Mouse (Mus musculus) CD8-positive naive resting alpha-beta T cell, adult 2 months (primary cell): ENCODE results near the gene Kif16b.

Experiments used
- DNase-seq, 2 experiments: peaks; one replicate each; pipeline ENCODE4 v3.0.0; 2022; ENCODE audit warnings: low read depth in 2 of 2, low spot score in 2 of 2

The Kif16b gene

GRCm38 (mm10) chr2:142875936-142876335 lies 25.4 kb downstream of the Kif16b start:
- DNase-seq = no peak

- DNase-seq = no peak
Measured at GRCm38 (mm10) chr2:142874562-142874961, 26.8 kb downstream of the Kif16b start.

DNA sequence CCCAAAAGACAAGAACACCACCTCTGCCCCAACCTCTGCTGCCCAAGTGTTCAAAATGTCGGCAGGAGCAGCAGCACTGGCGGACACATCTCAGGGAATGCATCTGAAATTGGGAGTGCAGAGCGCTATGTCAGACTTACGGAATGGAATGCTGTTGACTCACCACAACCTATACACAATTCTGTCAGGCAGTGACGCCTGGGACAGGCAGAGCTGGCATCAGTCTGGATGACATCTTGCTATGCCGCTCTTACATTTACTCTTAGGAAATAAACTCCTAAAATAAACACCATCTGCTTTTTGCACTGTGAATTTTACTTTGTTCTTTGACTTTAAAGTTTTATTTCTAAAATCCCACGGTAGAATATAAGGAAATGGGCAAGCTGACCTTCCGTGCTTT lies 31.3 kb downstream of the Kif16b start:
- no peak for DNase-seq

DNA sequence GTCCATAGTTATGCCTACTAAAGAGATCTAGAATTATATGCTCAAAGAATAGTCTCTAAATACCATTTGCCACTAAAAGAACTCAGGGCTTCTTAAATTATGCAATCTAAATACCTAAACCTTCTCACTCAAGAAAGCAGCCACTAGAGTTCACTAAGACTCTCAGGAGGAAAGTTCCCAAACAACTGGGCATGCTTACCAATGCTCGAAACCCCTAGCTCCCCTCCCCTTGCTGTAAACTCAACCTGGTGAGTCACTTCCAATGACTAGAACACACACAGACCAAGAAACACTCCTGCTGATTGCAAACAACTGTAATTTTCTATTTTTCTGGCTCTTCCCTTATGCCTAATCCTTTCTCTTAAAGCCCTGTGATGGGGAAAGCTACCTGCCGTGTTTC lies 33.9 kb downstream of the Kif16b start:
- no peak for DNase-seq

GRCm38 (mm10) chr2:142860994-142861393 lies 40.3 kb downstream of the Kif16b start:
- DNase-seq = no peak

GRCm38 (mm10) chr2:142859452-142859851 lies 41.9 kb downstream of the Kif16b start:
- DNase-seq = no peak

DNA sequence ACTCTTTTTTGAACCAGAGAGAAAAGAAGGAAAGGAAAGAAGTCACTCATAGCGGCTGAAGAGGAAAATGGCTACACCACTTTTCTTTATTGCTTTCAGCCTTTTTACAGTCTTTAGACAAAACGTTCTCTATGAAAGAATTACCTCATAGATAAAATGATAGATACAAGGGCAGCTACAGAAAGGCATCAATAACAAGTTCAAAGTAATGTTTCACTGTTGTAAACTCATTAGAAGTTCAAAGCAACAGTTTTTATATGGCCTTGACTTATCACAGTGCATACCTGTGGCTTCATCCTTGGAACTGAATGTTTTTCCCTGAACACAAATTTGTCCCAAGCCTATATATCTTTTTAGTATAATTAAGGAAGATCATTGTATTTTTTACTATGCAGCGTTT lies 62.6 kb downstream of the Kif16b start:
- no peak for DNase-seq

DNA sequence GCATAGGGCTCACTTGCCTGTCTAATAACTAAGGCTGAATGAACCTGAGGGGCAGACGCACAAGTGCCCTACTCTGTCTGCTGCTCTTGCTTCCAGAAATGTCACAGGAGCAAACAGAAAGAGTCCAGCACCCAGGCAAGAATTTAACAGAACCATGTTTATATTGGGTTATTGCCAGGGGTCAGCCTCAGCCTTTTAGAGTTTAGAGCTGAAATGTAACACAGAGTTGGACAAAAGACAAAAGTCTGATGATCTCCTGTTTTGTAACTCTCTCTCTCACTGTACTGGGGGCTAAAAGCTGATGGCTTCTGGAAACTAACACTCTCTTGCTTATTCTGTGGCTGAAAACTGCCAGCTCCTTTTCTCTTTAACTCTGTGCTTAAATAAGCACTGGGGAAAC lies 63.2 kb downstream of the Kif16b start:
- DNase-seq = no peak

GRCm38 (mm10) chr2:142834751-142835150 lies 66.6 kb downstream of the Kif16b start:
- no peak for DNase-seq

DNA sequence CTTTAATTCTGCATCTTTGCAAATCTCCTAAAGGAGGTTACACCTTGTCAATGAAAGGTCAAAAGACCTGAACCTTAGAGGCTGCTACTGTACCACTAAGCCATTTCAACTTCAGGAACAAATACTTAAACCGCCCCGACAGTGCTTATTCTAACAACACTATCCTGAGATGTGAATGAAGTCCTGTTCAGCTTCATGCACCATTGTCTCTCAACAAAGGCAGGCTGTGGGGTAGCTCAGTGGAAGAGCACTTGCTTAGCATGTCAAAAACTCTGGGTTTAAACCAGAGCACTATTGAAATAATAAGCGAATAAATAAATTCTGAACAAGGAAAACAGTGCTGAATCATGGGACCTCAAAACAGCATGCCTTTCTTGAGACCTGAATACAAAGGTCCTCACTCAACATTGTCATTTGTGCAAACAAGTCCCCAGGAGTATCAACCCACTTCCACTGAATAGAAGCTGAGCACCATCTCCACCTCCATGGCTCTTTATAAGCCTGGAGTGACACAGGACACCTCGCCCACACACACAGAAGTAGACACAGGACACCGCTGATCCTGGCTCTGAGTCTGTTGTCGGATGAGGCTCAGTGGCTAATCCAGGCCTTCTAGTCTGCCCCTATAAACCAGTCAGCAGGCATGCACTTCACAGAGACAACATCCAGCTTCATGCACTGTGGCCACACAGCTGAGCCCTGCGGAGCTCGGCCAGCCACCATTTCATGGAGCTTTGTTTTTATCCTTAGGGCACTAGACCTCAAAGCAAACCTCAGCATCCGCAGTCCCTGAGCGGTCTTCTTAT lies 68.5 kb downstream of the Kif16b start:
- no peak for DNase-seq

DNA sequence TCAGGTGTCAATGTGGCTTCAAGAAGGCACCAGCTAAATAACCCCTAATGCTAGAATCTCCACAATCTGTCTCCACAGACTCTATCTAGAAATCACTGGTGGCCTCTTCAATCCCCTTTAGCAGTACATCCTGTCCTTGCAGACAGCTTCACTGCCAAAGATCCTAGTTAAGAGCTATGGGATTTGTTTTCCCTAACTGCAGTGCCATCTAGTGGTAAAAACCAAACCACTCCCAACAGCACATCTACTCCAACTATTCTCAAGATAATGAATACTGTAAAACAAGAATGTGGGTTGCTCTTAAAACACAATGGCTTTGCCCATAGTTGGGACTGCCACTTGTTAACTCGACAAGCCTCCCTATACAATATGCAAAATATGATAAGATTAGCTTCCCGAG lies 88.3 kb downstream of the Kif16b start:
- DNase-seq = no peak

- no peak for DNase-seq
Measured at GRCm38 (mm10) chr2:142803760-142804448, 97.4 kb downstream of the Kif16b start.

GRCm38 (mm10) chr2:142797310-142797709 lies 104.0 kb downstream of the Kif16b start:
- DNase-seq = no peak

- DNase-seq = no peak
Measured at GRCm38 (mm10) chr2:142775358-142775757, 126.0 kb downstream of the Kif16b start.

- DNase-seq = no peak
Measured at GRCm38 (mm10) chr2:142774752-142775151, 126.6 kb downstream of the Kif16b start.

DNA sequence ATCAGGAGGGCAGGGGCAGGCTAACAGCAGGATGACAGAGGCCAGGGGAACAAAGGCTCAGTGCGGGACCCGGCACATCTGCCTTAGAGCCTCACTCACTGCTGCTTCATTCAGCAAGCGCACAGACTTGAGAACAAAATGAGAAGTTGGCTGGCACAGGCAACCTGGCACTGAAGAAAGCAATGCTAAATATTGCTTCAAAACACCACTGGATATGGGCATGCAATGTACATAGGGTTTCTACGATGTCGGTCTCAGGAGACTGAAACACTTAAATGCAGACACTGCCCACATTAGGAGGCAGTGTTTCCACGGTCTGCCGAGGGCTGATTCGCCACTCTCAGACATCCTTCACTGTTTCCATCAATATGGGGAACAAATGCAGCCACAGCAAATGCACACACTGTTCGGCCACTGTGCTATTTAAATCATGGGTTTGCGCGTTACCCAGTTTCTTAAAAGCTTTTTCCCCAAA lies 131.6 kb downstream of the Kif16b start:
- DNase-seq = no peak

- no peak for DNase-seq
Measured at GRCm38 (mm10) chr2:142764276-142764675, 137.1 kb downstream of the Kif16b start.

DNA sequence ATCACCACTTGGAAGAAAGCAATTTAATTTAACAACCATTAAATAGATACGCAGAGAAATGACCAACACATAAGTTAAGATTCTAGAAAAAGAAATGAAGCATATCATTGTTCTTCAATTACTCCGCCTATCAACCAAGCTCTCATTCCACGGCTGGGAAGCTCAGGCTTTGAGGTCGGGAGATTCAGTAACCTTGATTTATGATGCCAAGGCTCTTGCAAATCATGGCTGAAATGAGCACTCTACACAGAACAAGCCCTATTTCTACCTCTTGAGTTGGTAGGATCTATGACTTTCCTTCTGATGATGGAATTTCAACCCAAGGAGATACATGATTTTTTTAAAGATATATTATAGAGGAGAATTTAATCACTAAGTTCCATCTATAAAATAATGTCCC lies 140.5 kb downstream of the Kif16b start:
- DNase-seq = no peak

GRCm38 (mm10) chr2:142759192-142759591 lies 142.1 kb downstream of the Kif16b start:
- DNase-seq = no peak

DNA sequence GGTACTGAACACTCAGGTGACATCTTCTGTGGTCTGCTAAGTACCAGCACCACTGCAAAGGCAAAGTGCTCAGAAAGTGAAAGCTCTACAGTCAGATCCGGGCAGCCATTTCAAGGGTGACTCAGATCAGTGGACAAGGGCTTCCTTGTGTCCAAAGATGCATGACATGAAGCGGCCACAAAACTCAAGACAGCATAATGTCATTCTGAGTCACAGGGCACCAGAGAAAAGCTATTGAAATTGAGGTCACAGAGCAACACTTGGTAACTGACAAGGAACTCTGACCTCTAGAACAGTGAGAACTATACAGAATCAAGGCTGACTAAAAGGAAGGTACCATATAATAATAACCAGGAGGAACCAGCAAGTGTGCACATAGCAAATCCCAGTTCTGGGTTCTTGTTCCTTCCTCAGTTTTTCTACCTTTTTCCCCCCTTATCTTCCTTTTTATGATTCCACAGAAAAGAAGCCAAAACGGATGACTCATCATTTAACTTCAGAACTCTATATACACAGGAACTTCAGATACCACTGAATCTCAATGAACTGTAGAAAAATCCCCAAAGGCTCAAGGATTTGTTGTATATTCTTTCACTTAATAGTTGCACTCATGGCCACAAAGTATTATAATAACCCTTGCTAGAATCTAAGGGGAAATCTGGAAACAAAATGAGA lies 143.1 kb downstream of the Kif16b start:
- no peak for DNase-seq

GRCm38 (mm10) chr2:142739338-142739737 lies 162.0 kb downstream of the Kif16b start:
- DNase-seq = no peak

- DNase-seq = no peak
Measured at GRCm38 (mm10) chr2:142738488-142738887, 162.8 kb downstream of the Kif16b start.
